Mouse (Mus musculus) bone marrow, adult 2 months (tissue): ENCODE measurements around the gene Gm17581.

Experiments
- CTCF ChIP-seq: fragments of 200-500 bp; IDR thresholded peaks from 2 replicates; pipeline ENCODE4 v1.5.1; 2011; ENCODE audit warnings: low read length, control low read depth; ENCODE audit not compliant: control insufficient read depth, insufficient read depth
- POLR2A ChIP-seq: fragments of 200-500 bp; IDR thresholded peaks from 2 replicates; pipeline ENCODE4 v1.6.1; 2011; ENCODE audit warnings: low read depth, mild to moderate bottlenecking, control low read depth, low read length, borderline replicate concordance; ENCODE audit not compliant: control insufficient read depth

DNA sequence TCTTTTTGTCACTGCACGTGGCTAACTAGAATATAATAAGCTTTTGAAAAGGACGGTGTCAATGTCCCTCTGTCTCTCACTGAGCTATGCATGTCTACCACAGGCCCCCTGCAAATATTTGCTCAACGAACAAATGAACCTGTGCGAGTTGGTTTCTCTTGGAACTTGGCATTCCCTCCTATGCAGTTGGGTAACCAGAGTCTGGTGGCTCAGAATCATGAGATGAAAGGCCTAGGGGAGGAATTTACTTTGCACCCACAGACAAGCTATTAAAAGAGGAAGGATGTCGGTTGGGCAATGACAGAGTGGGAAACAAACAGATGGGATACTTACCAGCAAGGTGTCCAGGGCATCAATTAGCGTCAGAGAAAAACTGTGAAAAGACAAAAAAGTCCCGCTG lies 9.4 kb downstream of the Gm17581 start:
- TF ChIP-seq CTCF, result no peak
- no peak for TF ChIP-seq POLR2A
